Mouse (Mus musculus) hindbrain, embryonic 10.5 days (tissue): ENCODE data around the gene Col6a6. TPM values are rescaled to one million over a fixed set of nuclear protein-coding genes. Genes with fewer than 3 reads are reported as not detected.
"Not testable (repeated sequence)": the region's sequence is repeated elsewhere in the genome, so short reads cannot be mapped to it uniquely, and the experiment has no call there.

Experiments
- DNase-seq: peaks from one replicate; pipeline ENCODE4 v3.0.0-alpha.2; 2017; ENCODE audit warnings: low spot score
- H3K27ac ChIP-seq: fragments of 300-500 bp; sonication (generic); 2 replicates; pipeline ENCODE4 v1.5.1; 2016; ENCODE audit warnings: mild to moderate bottlenecking, moderate library complexity
- H3K27me3 ChIP-seq: fragments of 300-500 bp; sonication (generic); 2 replicates; pipeline ENCODE4 v1.6.1; 2016; ENCODE audit warnings: mild to moderate bottlenecking; ENCODE audit not compliant: poor library complexity, insufficient read depth, severe bottlenecking
- H3K36me3 ChIP-seq: fragments of 300-500 bp; sonication (generic); 2 replicates; pipeline ENCODE4 v1.6.1; 2016; ENCODE audit warnings: mild to moderate bottlenecking, moderate library complexity
- H3K4me1 ChIP-seq: fragments of 300-500 bp; sonication (generic); replicated peaks from 2 replicates; pipeline ENCODE4 v1.6.1; 2016; ENCODE audit warnings: mild to moderate bottlenecking
- H3K4me3 ChIP-seq: fragments of 300-500 bp; sonication (generic); 2 replicates; pipeline ENCODE4 v1.5.1; 2016; ENCODE audit warnings: mild to moderate bottlenecking, moderate library complexity
- H3K9me3 ChIP-seq: fragments of 300-500 bp; sonication (generic); 2 replicates; pipeline ENCODE4 v1.6.1; 2016; ENCODE audit warnings: mild to moderate bottlenecking, moderate library complexity
- WGBS: fragments of 180-500 bp; shearing (Covaris S2); methylation state at CpG from one replicate; pipeline ENCODE4 v1.1.7; 2016; 5-methylcytosine and 5-hydroxymethylcytosine counted together
- polyA plus RNA-seq: library from polyadenylated mRNA; unstranded; fragments of >200 nt; fragmentation: Nextera tagmentation; extraction: Ambion mirVana; gene quantifications from 2 replicates; pipeline ENCODE4 v1.2.1, GENCODE M21; 2016

Gene Col6a6
- 0.02 and 0.09 TPM in 2 replicates for polyA plus RNA-seq

GRCm38 (mm10) chr9:105827791-105828385 is at the start of gene Col6a6:
Gene Col6a6 (minus strand): TSS chr9:105828160.
- 0 out of 2 replicates have a peak within 1 kb of the TSS, but pooled peaks have one; percentile 16 for H3K27ac ChIP-seq
- H3K4me3 ChIP-seq, result peak within 1 kb of the TSS; percentile 24
- H3K4me1 ChIP-seq, result peaks cover 9% of the 10 kb centered on the region
- no peaks in the 10 kb centered on the region for H3K36me3 ChIP-seq
- peak; percentile 9 for DNase-seq
- peaks cover 14% of the 10 kb centered on the region for H3K27me3 ChIP-seq
- WGBS, result 20% methylated on average over 20 of the region's 20 CpGs
- H3K9me3 ChIP-seq, result no peaks in the 10 kb centered on the region

- no peaks in the 10 kb centered on the region for H3K27me3 ChIP-seq
- peak; percentile 22 for DNase-seq
- H3K4me3 ChIP-seq, result no peak overlapping the region
- H3K27ac ChIP-seq, result no peak overlapping the region
- H3K4me1 ChIP-seq, result no peaks in the 10 kb centered on the region
- no peaks in the 10 kb centered on the region for H3K9me3 ChIP-seq
- no peaks in the 10 kb centered on the region for H3K36me3 ChIP-seq
- 84% methylated on average over 4 of the region's 4 CpGs for WGBS
Observed at GRCm38 (mm10) chr9:105876124-105876523, 48.2 kb upstream of the Col6a6 start.

- Histone ChIP-seq H3K36me3 (no peaks in the 10 kb centered on the region), H3K4me3 (no peak overlapping the region), H3K4me1 (no peaks in the 10 kb centered on the region), H3K27me3 (no peaks in the 10 kb centered on the region), H3K9me3 (no peaks in the 10 kb centered on the region), H3K27ac (no peak overlapping the region)
- 79% methylated on average over 14 of the region's 14 CpGs for whole genome bisulfite sequencing
- no peak for DNase-seq
Observed at GRCm38 (mm10) chr9:105871643-105872042, 43.7 kb upstream of the Col6a6 start.

- H3K9me3 ChIP-seq, result no peaks in the 10 kb centered on the region
- no peaks in the 10 kb centered on the region for H3K36me3 ChIP-seq
- peak; percentile 63 for DNase-seq
- H3K4me1 ChIP-seq, result no peaks in the 10 kb centered on the region
- H3K27me3 ChIP-seq, result no peaks in the 10 kb centered on the region
- WGBS, result 16% methylated on average over 6 of the region's 6 CpGs
- H3K4me3 ChIP-seq, result no peak overlapping the region
- H3K27ac ChIP-seq, result no peak overlapping the region
Observed at GRCm38 (mm10) chr9:105857773-105858172, 29.8 kb upstream of the Col6a6 start.

- WGBS, result 82% methylated on average over 1 of the region's 1 CpGs
- no peak overlapping the region for H3K27ac ChIP-seq
- no peaks in the 10 kb centered on the region for H3K27me3 ChIP-seq
- H3K9me3 ChIP-seq, result no peaks in the 10 kb centered on the region
- DNase-seq, result no peak
- H3K36me3 ChIP-seq, result no peaks in the 10 kb centered on the region
- H3K4me1 ChIP-seq, result no peaks in the 10 kb centered on the region
- no peak overlapping the region for H3K4me3 ChIP-seq
Observed at GRCm38 (mm10) chr9:105852778-105853065, 24.8 kb upstream of the Col6a6 start.

GRCm38 (mm10) chr9:105852015-105852777 is 24.2 kb upstream of the Col6a6 start:
- Histone ChIP-seq H3K27ac (no peak overlapping the region), H3K27me3 (no peaks in the 10 kb centered on the region), H3K4me3 (no peak overlapping the region), H3K4me1 (no peaks in the 10 kb centered on the region), H3K9me3 (no peaks in the 10 kb centered on the region), H3K36me3 (no peaks in the 10 kb centered on the region)
- DNase-seq, result no peak
- WGBS, result 89% methylated on average over 14 of the region's 14 CpGs

- Histone ChIP-seq H3K27ac (no peak overlapping the region), H3K27me3 (no peaks in the 10 kb centered on the region), H3K4me1 (no peaks in the 10 kb centered on the region), H3K9me3 (no peaks in the 10 kb centered on the region), H3K4me3 (no peak overlapping the region), H3K36me3 (no peaks in the 10 kb centered on the region)
- no peak for DNase-seq
- WGBS, result 85% methylated on average over 3 of the region's 3 CpGs
Observed at GRCm38 (mm10) chr9:105851011-105851410, 23.1 kb upstream of the Col6a6 start.

- Histone ChIP-seq H3K27ac (no peak overlapping the region), H3K36me3 (no peaks in the 10 kb centered on the region), H3K27me3 (no peaks in the 10 kb centered on the region), H3K4me3 (no peak overlapping the region), H3K9me3 (no peaks in the 10 kb centered on the region), H3K4me1 (no peaks in the 10 kb centered on the region)
- WGBS, result 78% methylated on average over 4 of the region's 4 CpGs
- DNase-seq, result no peak
Observed at GRCm38 (mm10) chr9:105848396-105848795, 20.4 kb upstream of the Col6a6 start.

- Histone ChIP-seq H3K27ac (no peak overlapping the region), H3K9me3 (no peaks in the 10 kb centered on the region), H3K27me3 (no peaks in the 10 kb centered on the region), H3K4me3 (no peak overlapping the region), H3K36me3 (no peaks in the 10 kb centered on the region), H3K4me1 (no peaks in the 10 kb centered on the region)
- DNase-seq, result no peak
- 94% methylated on average over 5 of the region's 5 CpGs for WGBS
Observed at GRCm38 (mm10) chr9:105847261-105847660, 19.3 kb upstream of the Col6a6 start.

GRCm38 (mm10) chr9:105841386-105841785 is 13.4 kb upstream of the Col6a6 start:
- H3K27me3 ChIP-seq, H3K4me3 ChIP-seq, H3K9me3 ChIP-seq, H3K27ac ChIP-seq, DNase-seq, H3K36me3 ChIP-seq, H3K4me1 ChIP-seq: not testable (repeated sequence)
- 67% methylated on average over 5 of the region's 5 CpGs for WGBS

- WGBS, result 87% methylated on average over 5 of the region's 5 CpGs
- Histone ChIP-seq H3K4me3 (no peak overlapping the region), H3K27ac (no peak overlapping the region), H3K9me3 (no peaks in the 10 kb centered on the region), H3K36me3 (no peaks in the 10 kb centered on the region), H3K4me1 (no peaks in the 10 kb centered on the region), H3K27me3 (no peaks in the 10 kb centered on the region)
- no peak for DNase-seq
Observed at GRCm38 (mm10) chr9:105839147-105839515, 11.2 kb upstream of the Col6a6 start.

- Histone ChIP-seq H3K27me3 (no peaks in the 10 kb centered on the region), H3K4me3 (no peak overlapping the region)
Observed at GRCm38 (mm10) chr9:105838396-105839146, 10.6 kb upstream of the Col6a6 start.

GRCm38 (mm10) chr9:105835587-105835986 is 7.6 kb upstream of the Col6a6 start:
- Histone ChIP-seq H3K27ac (no peak overlapping the region), H3K4me1 (no peaks in the 10 kb centered on the region), H3K9me3 (no peaks in the 10 kb centered on the region), H3K27me3 (no peaks in the 10 kb centered on the region), H3K36me3 (no peaks in the 10 kb centered on the region), H3K4me3 (no peak overlapping the region)
- WGBS, result 82% methylated on average over 7 of the region's 7 CpGs
- DNase-seq, result no peak

More at GRCm38 (mm10) chr9:105838396-105839146, 10.6 kb upstream of the Col6a6 start:
- Histone ChIP-seq H3K36me3 (no peaks in the 10 kb centered on the region), H3K27ac (no peak overlapping the region), H3K9me3 (no peaks in the 10 kb centered on the region), H3K4me1 (no peaks in the 10 kb centered on the region)
- 78% methylated on average over 4 of the region's 4 CpGs for WGBS
- no peak for DNase-seq
